Mouse (Mus musculus) CH12.LX (cell line): Measurements from ENCODE around the gene Zfp575. TPM values are rescaled to one million over a fixed set of nuclear protein-coding genes. Genes with fewer than 3 reads are reported as not detected.

Experiments used
- DNase-seq: peaks from one replicate; pipeline ENCODE4 v3.0.0-alpha.2; 2013; ENCODE audit errors: extremely low read depth
- H3K27ac ChIP-seq: 2 replicates; pipeline ENCODE4 v1.5.1; 2012; ENCODE audit warnings: low read depth, mild to moderate bottlenecking, control low read depth, moderate library complexity; ENCODE audit not compliant: insufficient read depth
- H3K27me3 ChIP-seq: replicated peaks from 2 replicates; pipeline ENCODE3; 2012; ENCODE audit warnings: inconsistent platforms
- H3K36me3 ChIP-seq, 2 experiments: replicated peaks in 1 of 2; 2 replicates each; pipeline versions ENCODE3 to v1.6.1; 2012; ENCODE audit warnings: inconsistent platforms in 1 of 2, low read length in 1 of 2, mild to moderate bottlenecking in 1 of 2, mixed read lengths in 1 of 2, moderate library complexity in 1 of 2; ENCODE audit not compliant: control insufficient read depth in 1 of 2, insufficient read depth in 1 of 2
- H3K4me1 ChIP-seq, 2 experiments: 2 replicates each; pipeline ENCODE4 v1.6.1; 2012; ENCODE audit warnings: inconsistent platforms in 1 of 2, moderate library complexity in 1 of 2; ENCODE audit not compliant: insufficient read depth in 2 of 2, control insufficient read depth in 1 of 2
- H3K4me2 ChIP-seq: 2 replicates; pipeline ENCODE4 v1.6.1; 2012; ENCODE audit warnings: low read depth, mild to moderate bottlenecking, control low read depth; ENCODE audit not compliant: poor library complexity, insufficient read depth, severe bottlenecking
- H3K4me3 ChIP-seq, 3 experiments: fragments of 150-350 bp in 1 of 3; sonication (generic) in 1 of 3; replicated peaks in 1 of 3; 2 replicates each; pipeline versions ENCODE3 to v1.5.1; 2011 to 2012; ENCODE audit warnings: low read depth in 2 of 3, low read length in 2 of 3, mild to moderate bottlenecking in 2 of 3, moderate library complexity in 2 of 3, control low read depth in 1 of 3, improper control_type of control experiment in 1 of 3, inconsistent platforms in 1 of 3, mixed read lengths in 1 of 3; ENCODE audit not compliant: poor library complexity in 1 of 3
- H3K79me2 ChIP-seq: replicated peaks from 2 replicates; pipeline ENCODE4 v1.6.1; 2012; ENCODE audit warnings: mild to moderate bottlenecking, moderate library complexity; ENCODE audit not compliant: control insufficient read depth, poor library complexity, insufficient read depth, severe bottlenecking; ENCODE audit errors: extremely low read depth
- H3K9ac ChIP-seq: 2 replicates; pipeline ENCODE4 v1.6.1; 2012; ENCODE audit warnings: low read depth, mild to moderate bottlenecking, control low read depth, moderate library complexity; ENCODE audit not compliant: insufficient read depth
- H3K9me3 ChIP-seq: replicated peaks from 2 replicates; pipeline ENCODE3; 2012; ENCODE audit warnings: low read length, inconsistent platforms, mixed read lengths
- CHD2 ChIP-seq: IDR thresholded peaks from 2 replicates; pipeline ENCODE4 v1.6.1; 2011; ENCODE audit warnings: low read length, improper control_type of control experiment
- CTCF ChIP-seq, 2 experiments: IDR thresholded peaks in 1 of 2; conservative IDR thresholded peaks in 1 of 2; 2 replicates each; pipeline ENCODE4 v1.5.1; 2011 to 2012; ENCODE audit warnings: low read depth in 2 of 2, low read length in 2 of 2, improper control_type of control experiment in 1 of 2, inconsistent platforms in 1 of 2, mild to moderate bottlenecking in 1 of 2, moderate library complexity in 1 of 2
- E2F4 ChIP-seq: IDR thresholded peaks from 2 replicates; pipeline ENCODE4 v1.6.1; 2011; ENCODE audit warnings: low read depth, low read length, improper control_type of control experiment; ENCODE audit not compliant: insufficient replicate concordance
- EP300 ChIP-seq: IDR thresholded peaks from 2 replicates; pipeline ENCODE4 v1.6.1; 2011; ENCODE audit warnings: low read length, improper control_type of control experiment
- HCFC1 ChIP-seq: IDR thresholded peaks from 2 replicates; pipeline ENCODE4 v1.6.1; 2012; ENCODE audit warnings: low read depth, mild to moderate bottlenecking, inconsistent platforms, low read length, improper control_type of control experiment
- IRF4 ChIP-seq: IDR thresholded peaks from 2 replicates; pipeline ENCODE4 v1.6.1; 2014; ENCODE audit warnings: low read depth, mild to moderate bottlenecking, inconsistent platforms, low read length, improper control_type of control experiment
- JUN ChIP-seq: IDR thresholded peaks from 2 replicates; pipeline ENCODE4 v1.6.1; 2011; ENCODE audit warnings: low read depth, mild to moderate bottlenecking, low read length, improper control_type of control experiment, moderate library complexity; ENCODE audit not compliant: insufficient read depth
- MAZ ChIP-seq: IDR thresholded peaks from 2 replicates; pipeline ENCODE4 v1.6.1; 2012; ENCODE audit warnings: low read depth, mild to moderate bottlenecking, inconsistent platforms, low read length, improper control_type of control experiment, moderate library complexity
- MEF2A ChIP-seq: IDR thresholded peaks from 2 replicates; pipeline ENCODE4 v1.6.1; 2014; ENCODE audit warnings: low read depth, mild to moderate bottlenecking, inconsistent platforms, low read length, improper control_type of control experiment, borderline replicate concordance
- MXI1 ChIP-seq: IDR thresholded peaks from 2 replicates; pipeline ENCODE4 v1.6.1; 2011; ENCODE audit warnings: mild to moderate bottlenecking, low read depth, low read length, improper control_type of control experiment
- NELFE ChIP-seq: IDR thresholded peaks from 2 replicates; pipeline ENCODE4 v1.6.1; 2011; ENCODE audit warnings: low read depth, low read length, improper control_type of control experiment
- POLR2A ChIP-seq: IDR thresholded peaks from 2 replicates; pipeline ENCODE4 v1.6.1; 2011; ENCODE audit warnings: low read depth, mild to moderate bottlenecking, improper control_type of control experiment, low read length
- USF2 ChIP-seq: conservative IDR thresholded peaks from 2 replicates; pipeline ENCODE4 v1.6.1; 2011; ENCODE audit warnings: low read depth, low read length, improper control_type of control experiment
- ZMIZ1 ChIP-seq: IDR thresholded peaks from 2 replicates; pipeline ENCODE4 v1.6.1; 2012; ENCODE audit warnings: low read depth, mild to moderate bottlenecking, inconsistent platforms, low read length, improper control_type of control experiment
- dilution Hi-C: fragments of 300-500 bp; cut with MboI; formaldehyde crosslinking; loops from 2 replicates; pipeline ENCODE4 v1.14.3; 2020; ENCODE audit warnings: low sequenced_read_pairs; ENCODE audit not compliant: extremely low pct_unique_long_range_greater_than_20kb, extremely low pct_ligation_motif_present
- in situ Hi-C: fragments of 300-500 bp; cut with MboI; formaldehyde crosslinking; loops from 3 replicates; pipeline ENCODE4 v1.14.3; 2019; ENCODE audit warnings: low sequenced_read_pairs, low pct_ligation_motif_present, low pct_unique_long_range_greater_than_20kb, mixed read lengths
- polyA plus RNA-seq: library from polyadenylated mRNA; unstranded; fragments of >175 nt; gene quantifications from 2 replicates; pipeline ENCODE4 v1.2.1, GENCODE M21; 2012; ENCODE audit warnings: low read depth; ENCODE audit not compliant: insufficient read length
- total RNA-seq, 2 experiments: library from RNA; depleted of rRNA; stranded (reverse); fragments of 300-350 nt in 1 of 2; fragments of >200 nt in 1 of 2; gene quantifications; 2 replicates each; pipeline ENCODE4 v1.2.3; 2012 to 2014

The Zfp575 gene
- total and polyA plus RNA-seq, 3 experiments, result 0.09 to 0.81 (median 0.14) TPM

- Histone ChIP-seq H3K27me3 (no peaks in the 10 kb centered on the region), H3K4me3 (no peak overlapping the region), H3K9ac (no peak overlapping the region), H3K9me3 (no peaks in the 10 kb centered on the region), H3K27ac (no peak overlapping the region), H3K36me3 (peaks cover 20 to 37% of the 10 kb centered on the region in 2 experiments), H3K4me2 (no peak overlapping the region), H3K79me2 (peaks cover 4% of the 10 kb centered on the region; the same call in 1 of the 2 replicates), H3K4me1 (peaks cover 3 to 49% of the 10 kb centered on the region in 2 experiments)
- no peak for TF ChIP-seq JUN
- TF ChIP-seq CHD2, result no peak
- no peak for TF ChIP-seq ZMIZ1
- no peak for TF ChIP-seq NELFE
- no peak for TF ChIP-seq IRF4
- no peak for TF ChIP-seq MEF2A
- no peak for TF ChIP-seq CTCF (conservative IDR thresholded peaks at IDR 0.05 in 1 of 2, IDR thresholded peaks at IDR 0.05 in 1 of 2; ENCODE audit: low read depth in 2 of 2, low read length in 2 of 2)
- TF ChIP-seq USF2, result no peak
- TF ChIP-seq MXI1, result no peak
- no peak for TF ChIP-seq HCFC1
- no peak for TF ChIP-seq E2F4
- no peak for TF ChIP-seq MAZ
- no peak for TF ChIP-seq EP300
- no peak for TF ChIP-seq POLR2A
- no peak for DNase-seq
- dilution Hi-C loops (no loop called here), in situ Hi-C loops (loop anchor here (5.0 to 10.0 kb wide), 3 partner anchors 33 to 110 kb away; no protein-coding TSS in a partner anchor)
Measured at GRCm38 (mm10) chr7:24534301-24534700, 53.1 kb downstream of the Zfp575 start.

Other genes starting within 250 kb of the Zfp575 start
- gene Lypd5, start 238.4 kb downstream of the Zfp575 start, total RNA-seq (2012; rRNA removed), result not detected in 2 replicates
- gene Lypd5, start 238.4 kb downstream of the Zfp575 start, total RNA-seq (2014; rRNA removed), result not detected in 2 replicates
- not detected in 2 replicates for gene Lypd5, start 238.4 kb downstream of the Zfp575 start, polyA plus RNA-seq
- 7.6 and 10.5 TPM in 2 replicates for gene Kcnn4, start 217.4 kb downstream of the Zfp575 start, total RNA-seq (2012; rRNA removed)
- 12.9 and 14.3 TPM in 2 replicates for gene Kcnn4, start 217.4 kb downstream of the Zfp575 start, total RNA-seq (2014; rRNA removed)
- gene Kcnn4, start 217.4 kb downstream of the Zfp575 start, polyA plus RNA-seq, result 8.2 and 10.6 TPM in 2 replicates
- gene Smg9, start 188.0 kb downstream of the Zfp575 start, total RNA-seq (2012; rRNA removed), result 19.1 and 20.5 TPM in 2 replicates
- gene Smg9, start 188.0 kb downstream of the Zfp575 start, total RNA-seq (2014; rRNA removed), result 16.9 and 19.9 TPM in 2 replicates
- gene Smg9, start 188.0 kb downstream of the Zfp575 start, polyA plus RNA-seq, result 24.6 and 26.8 TPM in 2 replicates
- not detected in 2 replicates for gene Irgc1, start 135.3 kb downstream of the Zfp575 start, total RNA-seq (2012; rRNA removed)
- not detected in 2 replicates for gene Irgc1, start 135.3 kb downstream of the Zfp575 start, total RNA-seq (2014; rRNA removed)
- gene Irgc1, start 135.3 kb downstream of the Zfp575 start, polyA plus RNA-seq, result not detected in 2 replicates
- 0.13 and 0.29 TPM in 2 replicates for gene Plaur, start 125.2 kb downstream of the Zfp575 start, total RNA-seq (2012; rRNA removed)
- 0.69 and 0.72 TPM in 2 replicates for gene Plaur, start 125.2 kb downstream of the Zfp575 start, total RNA-seq (2014; rRNA removed)
- gene Plaur, start 125.2 kb downstream of the Zfp575 start, polyA plus RNA-seq, result 0.26 and 0.57 TPM in 2 replicates
- 0.38 and 0.59 TPM in 2 replicates for gene Cadm4, start 105.6 kb downstream of the Zfp575 start, total RNA-seq (2012; rRNA removed)
- 0.16 and 0.34 TPM in 2 replicates for gene Cadm4, start 105.6 kb downstream of the Zfp575 start, total RNA-seq (2014; rRNA removed)
- 0.36 and 0.56 TPM in 2 replicates for gene Cadm4, start 105.6 kb downstream of the Zfp575 start, polyA plus RNA-seq
- gene Zfp428, start 80.6 kb downstream of the Zfp575 start, total RNA-seq (2012; rRNA removed), result 11.1 and 14.1 TPM in 2 replicates
- gene Zfp428, start 80.6 kb downstream of the Zfp575 start, total RNA-seq (2014; rRNA removed), result 16.0 and 20.4 TPM in 2 replicates
- gene Zfp428, start 80.6 kb downstream of the Zfp575 start, polyA plus RNA-seq, result 14.3 and 15.1 TPM in 2 replicates
- gene AC161166.1, start 75.2 kb downstream of the Zfp575 start, total RNA-seq (2012; rRNA removed), result 0.08 and 0.17 TPM in 2 replicates
- gene AC161166.1, start 75.2 kb downstream of the Zfp575 start, total RNA-seq (2014; rRNA removed), result not detected in 2 replicates
- gene AC161166.1, start 75.2 kb downstream of the Zfp575 start, polyA plus RNA-seq, result 0.26 TPM in 1 of 2 replicates, not detected in the other
- gene Irgq, start 57.0 kb downstream of the Zfp575 start, total RNA-seq (2012; rRNA removed), result 8.7 and 10.1 TPM in 2 replicates
- gene Irgq, start 57.0 kb downstream of the Zfp575 start, total RNA-seq (2014; rRNA removed), result 4.6 and 5.1 TPM in 2 replicates
- gene Irgq, start 57.0 kb downstream of the Zfp575 start, polyA plus RNA-seq, result 8.6 and 9.9 TPM in 2 replicates
- 6.1 and 6.4 TPM in 2 replicates for gene Pinlyp, start 41.5 kb downstream of the Zfp575 start, total RNA-seq (2012; rRNA removed)
- gene Pinlyp, start 41.5 kb downstream of the Zfp575 start, total RNA-seq (2014; rRNA removed), result 11.9 and 17.3 TPM in 2 replicates
- gene Pinlyp, start 41.5 kb downstream of the Zfp575 start, polyA plus RNA-seq, result 6.6 and 7.4 TPM in 2 replicates
- 128 and 136 TPM in 2 replicates for gene Xrcc1, start 41.4 kb downstream of the Zfp575 start, total RNA-seq (2012; rRNA removed)
- gene Xrcc1, start 41.4 kb downstream of the Zfp575 start, total RNA-seq (2014; rRNA removed), result 81.7 and 86.3 TPM in 2 replicates
- gene Xrcc1, start 41.4 kb downstream of the Zfp575 start, polyA plus RNA-seq, result 148 and 162 TPM in 2 replicates
- gene Ethe1, start 98 bp downstream of the Zfp575 start, total RNA-seq (2012; rRNA removed), result 18.6 and 24.1 TPM in 2 replicates
- gene Ethe1, start 98 bp downstream of the Zfp575 start, total RNA-seq (2014; rRNA removed), result 25.0 and 32.0 TPM in 2 replicates
- gene Ethe1, start 98 bp downstream of the Zfp575 start, polyA plus RNA-seq, result 16.5 and 22.8 TPM in 2 replicates
- 3.1 and 3.5 TPM in 2 replicates for gene Phldb3, start 23.1 kb upstream of the Zfp575 start, total RNA-seq (2012; rRNA removed)
- gene Phldb3, start 23.1 kb upstream of the Zfp575 start, total RNA-seq (2014; rRNA removed), result 0.89 and 1.1 TPM in 2 replicates
- 3.5 and 3.6 TPM in 2 replicates for gene Phldb3, start 23.1 kb upstream of the Zfp575 start, polyA plus RNA-seq
- not detected in 2 replicates for gene Lypd3, start 48.9 kb upstream of the Zfp575 start, total RNA-seq (2012; rRNA removed)
- gene Lypd3, start 48.9 kb upstream of the Zfp575 start, total RNA-seq (2014; rRNA removed), result not detected in 2 replicates
- not detected in 2 replicates for gene Lypd3, start 48.9 kb upstream of the Zfp575 start, polyA plus RNA-seq
- not detected in 2 replicates for gene Tex101, start 89.0 kb upstream of the Zfp575 start, total RNA-seq (2012; rRNA removed)
- not detected in 2 replicates for gene Tex101, start 89.0 kb upstream of the Zfp575 start, total RNA-seq (2014; rRNA removed)
- gene Tex101, start 89.0 kb upstream of the Zfp575 start, polyA plus RNA-seq, result not detected in 2 replicates
- gene BC049730, start 121.6 kb upstream of the Zfp575 start, total RNA-seq (2012; rRNA removed), result not detected in 2 replicates
- gene BC049730, start 121.6 kb upstream of the Zfp575 start, total RNA-seq (2014; rRNA removed), result not detected in 2 replicates
- gene BC049730, start 121.6 kb upstream of the Zfp575 start, polyA plus RNA-seq, result not detected in 2 replicates
- gene Gm4763, start 139.3 kb upstream of the Zfp575 start, total RNA-seq (2012; rRNA removed), result not detected in 2 replicates
- not detected in 2 replicates for gene Gm4763, start 139.3 kb upstream of the Zfp575 start, total RNA-seq (2014; rRNA removed)
- gene Gm4763, start 139.3 kb upstream of the Zfp575 start, polyA plus RNA-seq, result not detected in 2 replicates
- gene Cd177, start 172.7 kb upstream of the Zfp575 start, total RNA-seq (2012; rRNA removed), result not detected in 2 replicates
- not detected in 2 replicates for gene Cd177, start 172.7 kb upstream of the Zfp575 start, total RNA-seq (2014; rRNA removed)
- gene Cd177, start 172.7 kb upstream of the Zfp575 start, polyA plus RNA-seq, result not detected in 2 replicates
- gene Ceacam10, start 189.6 kb upstream of the Zfp575 start, total RNA-seq (2012; rRNA removed), result 0.17 TPM in 1 of 2 replicates, not detected in the other
- gene Ceacam10, start 189.6 kb upstream of the Zfp575 start, total RNA-seq (2014; rRNA removed), result not detected in 2 replicates
- gene Ceacam10, start 189.6 kb upstream of the Zfp575 start, polyA plus RNA-seq, result not detected in 2 replicates